Mouse (Mus musculus): ENCODE results near the gene Aph1c. TPM values are rescaled to one million over a fixed set of nuclear protein-coding genes. Genes with fewer than 3 reads are reported as not detected.
"Not testable (repeated sequence)": the region's sequence is repeated elsewhere in the genome, so short reads cannot be mapped to it uniquely, and the experiment has no call there.

Gene Aph1c
- polyA plus RNA-seq, 1 experiment from 2014 or later, result 2.9 TPM

DNA sequence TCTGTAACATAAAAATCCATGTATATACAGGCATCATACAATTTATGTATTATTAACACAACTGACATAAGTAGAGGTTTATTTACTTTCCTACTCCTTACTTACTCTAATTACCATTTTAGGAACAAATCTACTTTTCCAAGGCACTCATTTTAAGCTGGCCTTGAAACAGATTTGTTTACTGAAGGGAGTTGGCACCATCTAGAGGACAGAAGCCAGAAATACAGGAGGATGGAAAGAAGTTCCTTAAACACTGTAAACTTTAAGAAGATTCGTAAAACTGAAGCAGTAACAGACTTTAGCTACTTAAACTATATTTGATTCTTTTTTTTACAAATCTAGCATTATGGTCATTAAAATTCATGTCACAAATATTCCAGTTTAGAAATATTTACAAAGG lies 8.5 kb downstream of the Aph1c start:
- Histone ChIP-seq H3K9me3 (replicated peaks) (no peaks in the 10 kb centered on the region), H3K27me3 (no peaks in the 10 kb centered on the region), H3K4me3 (no peak overlapping the region), H3K4me2 (no peak overlapping the region), H3K4me1 (no peaks in the 10 kb centered on the region), H3K9ac (no peak overlapping the region), H3K27ac (no peak overlapping the region), H3K36me3 (ENCODE audit: poor library complexity, severe bottlenecking) (no peaks in the 10 kb centered on the region)
- ATAC-seq, result no peak
- WGBS, result 36% methylated on average over 1 of the region's 1 CpGs

DNA sequence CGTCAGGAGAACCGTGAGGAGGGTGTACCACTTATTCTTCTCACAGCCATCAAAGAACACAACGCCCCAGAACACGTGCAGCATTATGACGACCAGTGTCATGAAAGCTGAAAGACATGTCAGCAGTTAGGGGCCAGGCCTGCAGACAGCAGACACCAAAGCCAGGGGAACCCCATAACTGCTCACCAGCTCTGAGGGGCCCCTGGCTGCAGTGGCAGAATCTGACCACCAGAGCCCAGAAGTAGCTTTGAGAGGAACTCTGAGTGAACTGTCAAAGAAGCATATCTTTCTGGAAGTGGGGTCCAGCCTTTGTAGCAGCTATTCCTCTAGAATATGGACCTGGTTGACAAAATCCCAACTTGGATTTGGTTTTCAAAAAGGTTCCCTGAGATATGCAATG lies 12.3 kb downstream of the Aph1c start:
- not testable (repeated sequence) for ATAC-seq; H3K4me3 ChIP-seq; H3K36me3 ChIP-seq (ENCODE audit: poor library complexity, severe bottlenecking); H3K27me3 ChIP-seq; H3K27ac ChIP-seq; H3K9me3 ChIP-seq (replicated peaks); H3K4me1 ChIP-seq; H3K4me2 ChIP-seq; H3K9ac ChIP-seq
- 60% methylated on average over 1 of the region's 5 CpGs for WGBS

DNA sequence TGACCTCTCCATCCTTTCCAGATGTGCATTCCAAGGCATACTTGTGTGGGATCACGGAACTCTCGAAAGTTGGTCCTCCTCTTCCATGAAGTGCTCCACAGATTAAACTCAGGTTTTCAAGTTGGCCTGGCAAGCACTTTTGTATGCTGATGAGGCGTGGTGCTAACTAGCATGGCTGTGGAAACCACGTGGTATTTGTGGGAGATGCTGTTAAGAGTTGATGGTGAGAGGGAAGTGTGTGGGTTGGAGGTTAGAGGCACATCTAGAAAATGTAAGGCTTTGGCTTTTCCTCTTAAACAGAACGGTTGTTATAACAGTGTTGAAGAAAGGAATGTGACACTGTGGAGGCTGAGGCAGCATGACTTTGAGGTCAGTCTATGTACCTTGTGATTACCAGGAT lies 13.5 kb downstream of the Aph1c start:
- no peak overlapping the region for H3K4me3 ChIP-seq
- H3K27me3 ChIP-seq, result no peaks in the 10 kb centered on the region
- no peak for ATAC-seq
- H3K27ac ChIP-seq, result no peak overlapping the region
- H3K36me3 ChIP-seq (ENCODE audit: poor library complexity, severe bottlenecking), result no peaks in the 10 kb centered on the region
- H3K9ac ChIP-seq, result no peak overlapping the region
- no peak overlapping the region for H3K4me2 ChIP-seq
- no peaks in the 10 kb centered on the region for H3K9me3 ChIP-seq (replicated peaks)
- WGBS, result 87% methylated on average over 5 of the region's 5 CpGs
- H3K4me1 ChIP-seq, result no peaks in the 10 kb centered on the region

GRCm38 (mm10) chr9:66813392-66813791 lies 21.1 kb downstream of the Aph1c start:
- no peaks in the 10 kb centered on the region for H3K9me3 ChIP-seq (replicated peaks)
- H3K4me3 ChIP-seq, result no peak overlapping the region
- H3K27ac ChIP-seq, result no peak overlapping the region
- H3K9ac ChIP-seq, result no peak overlapping the region
- no peaks in the 10 kb centered on the region for H3K27me3 ChIP-seq
- no peak overlapping the region for H3K4me2 ChIP-seq
- no peaks in the 10 kb centered on the region for H3K4me1 ChIP-seq
- no peak for ATAC-seq
- no peaks in the 10 kb centered on the region for H3K36me3 ChIP-seq (ENCODE audit: poor library complexity, severe bottlenecking)
- 7% methylated on average over 2 of the region's 2 CpGs for WGBS

- peak overlapping the region; percentile 54; the same call in 1 of the 2 replicates for H3K9ac ChIP-seq
- peaks cover 31% of the 10 kb centered on the region for H3K27me3 ChIP-seq
- H3K9me3 ChIP-seq (replicated peaks); H3K27ac ChIP-seq; H3K36me3 ChIP-seq (ENCODE audit: poor library complexity, severe bottlenecking); H3K4me1 ChIP-seq; ATAC-seq: not testable (repeated sequence)
- peak overlapping the region; percentile 33 for H3K4me3 ChIP-seq
- peak overlapping the region; percentile 58 for H3K4me2 ChIP-seq
- WGBS, result under 1% methylated on average over 30 of the region's 37 CpGs
Measured at GRCm38 (mm10) chr9:66805951-66806350, 28.6 kb downstream of the Aph1c start.

GRCm38 (mm10) chr9:66801947-66802346 lies 32.6 kb downstream of the Aph1c start:
- no peaks in the 10 kb centered on the region for H3K4me1 ChIP-seq
- H3K36me3 ChIP-seq (ENCODE audit: poor library complexity, severe bottlenecking), result no peaks in the 10 kb centered on the region
- H3K27me3 ChIP-seq, result peaks cover 29% of the 10 kb centered on the region
- no peaks in the 10 kb centered on the region for H3K9me3 ChIP-seq (replicated peaks)
- H3K27ac ChIP-seq, result no peak overlapping the region
- H3K9ac ChIP-seq, result no peak overlapping the region
- WGBS, result 53% methylated on average over 12 of the region's 12 CpGs
- H3K4me3 ChIP-seq, result no peak overlapping the region
- no peak for ATAC-seq
- no peak overlapping the region for H3K4me2 ChIP-seq

- Histone ChIP-seq H3K9me3 (replicated peaks) (no peaks in the 10 kb centered on the region), H3K4me1 (peaks cover 17% of the 10 kb centered on the region), H3K27ac (0 out of 2 replicates have a peak within 1 kb of the TSS, but pooled peaks have one; percentile 85), H3K27me3 (0 out of 2 replicates have a peak, but pooled peaks cover 3% of the 10 kb centered on the region), H3K36me3 (ENCODE audit: poor library complexity, severe bottlenecking) (no peaks in the 10 kb centered on the region), H3K4me2 (peak within 1 kb of the TSS; percentile 72), H3K9ac (peak within 1 kb of the TSS; percentile 83), H3K4me3 (peak within 1 kb of the TSS; percentile 73)
- no peak for ATAC-seq
- WGBS, result 72% methylated on average over 5 of the region's 5 CpGs
Measured at GRCm38 (mm10) chr9:66796739-66797138, 37.8 kb downstream of the Aph1c start, which contains the start of gene Gm10647. Gm10647 (plus strand) TSS chr9:66797039.

- WGBS, result under 1% methylated on average over 42 of the region's 42 CpGs
- H3K27me3 ChIP-seq, result no peaks in the 10 kb centered on the region
Measured at GRCm38 (mm10) chr9:66795464-66796324, 38.8 kb downstream of the Aph1c start, which contains the start of gene Aph1b. Aph1b (minus strand) TSS chr9:66795490.

GRCm38 (mm10) chr9:66794629-66795463 lies 39.7 kb downstream of the Aph1c start:
- H3K27me3 ChIP-seq, result no peaks in the 10 kb centered on the region
- H3K4me3 ChIP-seq, result peak overlapping the region; percentile 73
- peak overlapping the region; percentile 72 for H3K4me2 ChIP-seq
- peaks cover 17% of the 10 kb centered on the region for H3K4me1 ChIP-seq
- ATAC-seq, result peak; percentile 72
- peak overlapping the region; percentile 85 for H3K27ac ChIP-seq
- WGBS, result 1% methylated on average over 43 of the region's 43 CpGs
- peaks cover 7% of the 10 kb centered on the region; the same call in 1 of the 2 replicates for H3K36me3 ChIP-seq (ENCODE audit: poor library complexity, severe bottlenecking)
- peak overlapping the region; percentile 83 for H3K9ac ChIP-seq
- H3K9me3 ChIP-seq (replicated peaks), result no peaks in the 10 kb centered on the region

More at GRCm38 (mm10) chr9:66795464-66796324, 38.8 kb downstream of the Aph1c start, which contains the start of gene Aph1b:
- H3K4me3 ChIP-seq, result peak within 1 kb of the TSS; percentile 73
- H3K36me3 ChIP-seq (ENCODE audit: poor library complexity, severe bottlenecking), result no peaks in the 10 kb centered on the region
- peak; percentile 99 for ATAC-seq
- H3K9ac ChIP-seq, result peak within 1 kb of the TSS; percentile 83
- H3K9me3 ChIP-seq (replicated peaks), result no peaks in the 10 kb centered on the region
- H3K4me1 ChIP-seq, result peaks cover 17% of the 10 kb centered on the region
- H3K4me2 ChIP-seq, result peak within 1 kb of the TSS; percentile 72
- H3K27ac ChIP-seq, result peak within 1 kb of the TSS; percentile 85

DNA sequence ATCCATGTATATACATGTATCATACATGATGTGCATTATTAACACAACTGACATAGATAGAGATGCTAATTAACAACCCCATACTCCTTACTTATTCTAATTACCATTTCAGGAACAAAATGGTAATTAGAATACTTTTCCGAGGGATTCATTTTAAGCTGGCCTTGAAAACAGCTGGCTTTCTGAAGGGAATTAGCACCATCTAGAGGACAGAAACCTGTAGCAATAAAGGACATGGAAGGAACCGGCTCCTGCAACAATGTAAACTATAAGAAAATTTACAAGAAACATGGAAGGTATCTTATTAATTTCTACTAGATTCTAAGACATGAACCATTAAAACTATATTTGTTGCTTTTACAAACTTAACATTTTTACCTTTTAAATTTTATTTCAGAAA lies 46.7 kb downstream of the Aph1c start:
- H3K9me3 ChIP-seq (replicated peaks), result no peaks in the 10 kb centered on the region
- H3K4me3 ChIP-seq, result no peak overlapping the region
- 0 out of 2 replicates have a peak, but pooled peaks have one; percentile 24 for ATAC-seq
- H3K4me1 ChIP-seq, result no peaks in the 10 kb centered on the region
- WGBS, result 7% methylated on average over 2 of the region's 2 CpGs
- no peaks in the 10 kb centered on the region for H3K27me3 ChIP-seq
- no peak overlapping the region for H3K27ac ChIP-seq
- peaks cover 21% of the 10 kb centered on the region for H3K36me3 ChIP-seq (ENCODE audit: poor library complexity, severe bottlenecking)
- no peak overlapping the region for H3K4me2 ChIP-seq
- H3K9ac ChIP-seq, result no peak overlapping the region

DNA sequence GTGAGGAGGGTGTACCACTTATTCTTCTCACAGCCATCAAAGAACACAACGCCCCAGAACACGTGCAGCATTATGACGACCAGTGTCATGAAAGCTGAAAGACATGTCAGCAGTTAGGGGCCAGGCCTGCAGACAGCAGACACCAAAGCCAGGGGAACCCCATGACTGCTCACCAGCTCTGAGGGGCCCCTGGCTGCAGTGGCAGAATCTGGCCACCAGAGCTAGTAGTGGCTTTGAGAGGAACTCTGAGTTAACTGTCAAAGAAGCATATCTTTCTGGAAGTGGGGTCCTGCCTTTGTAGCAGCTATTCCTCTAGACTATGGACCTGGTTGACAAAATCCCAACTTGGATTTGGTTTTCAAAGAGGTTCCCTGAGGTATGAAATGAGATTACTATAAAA lies 50.0 kb downstream of the Aph1c start:
- no CpG with 5 or more reads among the region's 3 CpGs for WGBS
- not testable (repeated sequence) for ATAC-seq

DNA sequence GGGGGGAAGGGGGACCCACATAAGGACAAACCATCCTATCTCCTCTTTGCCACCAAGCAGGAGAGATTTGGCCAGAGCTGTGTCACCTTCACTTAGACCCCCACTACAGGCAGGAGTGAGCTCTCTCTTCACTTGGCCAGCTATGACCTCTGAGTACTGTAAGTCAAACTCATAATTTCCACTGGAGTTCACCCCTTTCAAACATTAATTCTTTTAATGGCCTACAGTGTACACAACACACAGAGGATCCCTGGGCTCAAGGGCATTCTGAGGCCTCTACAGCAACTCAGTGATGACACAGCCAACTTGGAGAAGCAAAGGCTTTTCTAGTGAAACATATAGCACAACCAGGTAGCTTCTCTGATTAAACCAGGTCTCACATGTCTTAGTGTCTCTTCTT lies 63.8 kb downstream of the Aph1c start:
- Histone ChIP-seq H3K4me2 (no peak overlapping the region), H3K9ac (no peak overlapping the region), H3K4me1 (no peaks in the 10 kb centered on the region), H3K27me3 (no peaks in the 10 kb centered on the region), H3K36me3 (ENCODE audit: poor library complexity, severe bottlenecking) (no peaks in the 10 kb centered on the region), H3K27ac (no peak overlapping the region), H3K9me3 (replicated peaks) (no peaks in the 10 kb centered on the region), H3K4me3 (no peak overlapping the region)
- ATAC-seq, result no peak

More for the DNA sequence above, 50.0 kb downstream of the Aph1c start:
- H3K4me2 ChIP-seq; H3K9ac ChIP-seq; H3K27me3 ChIP-seq; H3K4me3 ChIP-seq; H3K4me1 ChIP-seq; H3K9me3 ChIP-seq (replicated peaks); H3K27ac ChIP-seq: not testable (repeated sequence)
- H3K36me3 ChIP-seq (ENCODE audit: poor library complexity, severe bottlenecking), result peaks cover 16% of the 10 kb centered on the region

Data from forebrain, embryonic 13.5 days (tissue).